Mouse (Mus musculus) cerebellum, postnatal 4 days (tissue): Measurements from ENCODE around the gene Mex3a.

ENCODE experiments used
- DNase-seq, 2 experiments: peaks; one replicate each; pipeline ENCODE4 v3.0.0; 2022; ENCODE audit warnings: low spot score in 2 of 2, mixed read lengths in 1 of 2

The Mex3a gene

DNA sequence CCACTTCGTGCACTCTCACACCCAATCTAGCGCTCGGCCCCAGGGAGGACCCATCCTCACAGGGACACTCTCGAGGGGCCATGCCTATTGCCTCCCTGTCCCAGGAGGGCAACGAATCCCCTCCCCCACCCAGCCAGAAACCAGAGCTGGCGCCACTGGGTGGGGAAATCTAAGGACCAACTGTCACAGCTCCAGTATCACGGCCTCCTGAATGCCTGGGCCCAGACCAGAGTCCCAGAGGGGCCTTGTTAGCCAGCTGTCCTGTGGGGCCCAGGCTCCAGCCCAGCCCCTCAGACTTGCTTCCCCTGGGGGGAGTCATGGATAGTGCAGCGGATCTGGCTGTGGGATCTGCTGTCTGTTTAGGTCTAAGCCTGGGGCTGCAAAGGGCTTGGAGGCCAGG, 4.6 kb upstream of the Mex3a start:
- DNase-seq = no peak

DNA sequence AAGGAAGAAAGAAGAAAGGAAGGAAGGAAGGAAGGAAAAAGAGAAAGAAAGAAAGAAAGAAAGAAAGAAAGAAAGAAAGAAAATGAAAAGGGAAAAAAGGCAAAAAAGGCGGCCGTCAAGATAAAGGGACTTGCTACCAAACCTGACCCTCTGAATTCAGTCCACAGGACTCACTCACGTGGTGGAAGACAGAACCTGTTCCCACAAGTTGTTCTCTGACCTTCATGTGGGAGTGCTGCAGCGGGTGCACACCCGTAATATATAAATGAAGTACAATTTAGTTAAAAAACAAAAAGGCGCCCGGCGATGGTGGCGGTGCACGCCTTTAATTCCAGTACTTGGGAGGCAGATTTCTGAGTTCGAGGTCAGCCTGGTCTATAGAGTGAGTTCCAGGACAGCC, 3.5 kb upstream of the Mex3a start:
- no peak for DNase-seq

DNA sequence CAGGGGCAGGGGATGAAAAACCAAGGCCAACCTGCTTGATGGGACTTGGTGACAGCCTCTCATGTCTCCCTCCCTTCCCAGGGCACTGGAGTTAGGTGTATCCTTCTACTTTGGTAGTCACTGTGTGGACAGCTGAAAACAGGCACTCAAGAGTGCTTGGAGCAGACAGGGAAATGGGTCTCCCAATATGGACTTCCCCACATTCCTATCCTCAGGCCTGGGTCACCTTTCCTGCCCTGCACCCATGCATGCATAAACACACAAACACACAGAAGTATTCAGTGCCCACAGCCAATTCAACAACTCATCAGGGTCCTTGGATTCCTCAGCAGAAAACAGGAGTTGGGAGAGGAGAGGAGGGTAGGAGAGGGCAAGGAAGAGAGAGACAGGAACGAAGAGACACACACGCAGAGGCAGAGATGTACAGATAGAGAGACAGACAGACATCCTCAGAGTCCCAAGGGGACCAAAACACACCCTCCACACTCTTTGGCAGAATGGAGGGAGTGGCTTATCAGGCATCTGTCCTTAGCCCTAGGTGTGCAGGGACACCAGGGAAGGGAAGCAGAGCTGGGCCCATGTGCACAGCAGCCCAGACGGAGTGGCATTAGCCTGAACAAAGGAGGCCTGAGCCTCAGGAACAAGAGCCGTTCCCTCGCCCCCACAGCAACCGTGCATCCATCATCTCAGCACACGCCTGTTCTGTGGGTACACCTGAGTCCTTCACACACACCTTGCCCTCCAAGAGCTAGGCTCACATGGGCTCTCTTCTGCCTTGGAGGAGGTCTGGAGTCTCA, 2.8 kb upstream of the Mex3a start:
- no peak for DNase-seq

- no peak for DNase-seq
Measured at GRCm38 (mm10) chr3:88530082-88530864, 1.9 kb upstream of the Mex3a start.

- DNase-seq = peak; percentile 86 to 93
Measured at GRCm38 (mm10) chr3:88531348-88532298, 572 bp upstream of the Mex3a start.

- DNase-seq = peak in 1 of 2 experiments; percentile 43
Measured at GRCm38 (mm10) chr3:88532689-88533511, 705 bp downstream of the Mex3a start.

GRCm38 (mm10) chr3:88533706-88534105, 1.5 kb downstream of the Mex3a start:
- no peak for DNase-seq

DNA sequence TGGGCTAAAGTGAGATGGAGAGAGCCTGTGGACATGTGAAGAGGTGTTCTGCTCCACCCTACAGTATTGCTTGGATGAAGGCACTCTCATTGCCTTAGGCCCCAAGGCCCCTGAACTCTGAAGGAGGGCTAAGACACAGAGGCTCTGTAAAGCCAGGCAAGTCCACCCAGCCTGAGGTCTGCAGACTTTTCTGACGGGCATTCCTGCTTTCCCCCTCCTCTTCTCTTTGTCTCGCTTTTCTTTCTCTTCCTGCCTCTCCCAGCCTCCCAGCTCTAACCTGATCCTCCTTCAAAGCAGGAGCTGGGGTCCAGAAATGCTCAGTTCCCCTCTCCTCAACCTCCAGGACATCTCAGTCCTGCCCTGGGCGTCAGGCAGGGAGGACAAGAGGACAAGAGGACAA, 2.8 kb downstream of the Mex3a start:
- DNase-seq = no peak

- DNase-seq = no peak
Measured at GRCm38 (mm10) chr3:88535527-88535926, 3.3 kb downstream of the Mex3a start.

GRCm38 (mm10) chr3:88536103-88536930, 4.1 kb downstream of the Mex3a start:
- peak in 1 of 2 experiments; percentile 61 for DNase-seq

- DNase-seq = no peak
Measured at GRCm38 (mm10) chr3:88537146-88537545, 5.0 kb downstream of the Mex3a start.

GRCm38 (mm10) chr3:88538271-88539145, 6.3 kb downstream of the Mex3a start:
- DNase-seq = no peak

DNA sequence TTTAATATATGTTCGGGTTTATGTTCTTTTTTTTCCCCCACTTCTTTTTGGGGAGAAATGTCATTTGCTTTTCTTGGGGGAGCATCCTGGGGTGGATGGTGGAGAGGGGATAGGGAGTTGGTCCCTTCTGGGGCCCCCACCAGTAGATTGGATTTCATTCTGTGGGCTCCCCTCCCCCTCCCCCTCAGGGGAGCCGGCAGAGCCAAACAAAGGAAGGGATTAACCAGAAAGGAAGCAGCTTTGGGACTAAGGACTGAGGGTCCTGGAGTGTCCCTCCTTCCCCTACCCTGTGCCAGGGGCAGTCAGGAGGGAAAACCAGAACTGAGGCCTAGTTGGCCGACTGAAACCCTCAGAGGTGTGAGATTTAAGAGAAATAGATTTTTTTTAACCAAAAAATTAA, 7.2 kb downstream of the Mex3a start:
- no peak for DNase-seq

DNA sequence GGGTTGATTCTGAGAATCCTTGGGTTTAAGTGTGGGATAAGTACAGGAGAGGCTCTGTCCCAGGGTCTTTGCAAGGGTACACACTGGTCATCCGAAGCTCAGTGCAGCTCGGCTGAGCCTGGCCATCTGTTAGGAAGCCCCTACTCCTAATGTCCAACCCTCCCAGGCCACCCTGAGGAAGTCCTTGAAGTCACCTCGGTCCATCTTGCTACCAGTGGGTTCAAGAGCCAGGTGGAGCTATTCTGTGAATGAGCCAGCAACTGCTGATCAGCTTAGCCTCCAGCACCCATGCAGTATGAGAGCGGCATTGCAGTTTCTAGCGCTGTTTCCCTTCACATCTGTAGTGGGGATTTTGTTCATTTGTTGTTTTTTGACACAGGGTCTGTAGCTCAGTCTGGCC, 7.9 kb downstream of the Mex3a start:
- DNase-seq = no peak

DNA sequence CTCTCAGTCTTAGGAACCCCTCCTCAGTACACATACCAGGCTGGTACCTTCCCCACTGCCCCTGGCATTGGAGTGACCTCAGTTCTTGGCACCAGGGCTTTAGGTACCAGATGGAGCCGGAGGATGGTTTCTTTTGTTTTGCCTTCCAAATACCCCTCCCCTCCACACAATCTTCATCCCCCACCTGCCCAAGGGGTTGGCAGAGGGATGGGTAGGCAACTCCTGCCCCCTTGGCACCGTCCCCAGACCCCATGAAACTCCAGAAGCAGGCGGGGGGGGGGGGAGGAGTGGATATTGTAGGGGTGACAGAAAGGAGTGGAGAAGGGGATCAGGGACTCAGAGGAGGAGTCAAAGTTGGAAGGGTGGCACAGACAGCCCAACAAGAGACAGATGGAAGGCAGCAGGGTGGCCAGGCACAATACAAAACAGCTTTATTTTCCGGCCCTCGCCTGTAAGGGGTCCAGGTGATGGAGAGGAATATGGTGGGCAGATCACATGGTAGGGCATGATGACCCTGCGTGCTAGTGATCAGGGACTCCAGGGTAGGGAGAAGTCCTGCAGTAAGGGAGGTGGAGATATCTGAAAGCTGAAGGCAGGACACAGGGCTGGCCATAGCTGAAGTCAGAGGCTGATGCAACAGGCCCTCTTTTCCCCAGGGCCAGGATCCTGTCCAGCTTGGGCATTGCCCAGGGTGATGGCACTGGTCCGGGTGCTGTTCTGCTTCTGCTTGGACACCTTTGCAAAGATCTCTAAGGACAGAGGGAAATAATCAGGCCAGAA, 9.6 kb downstream of the Mex3a start:
- peak; percentile 48 to 84 for DNase-seq

DNA sequence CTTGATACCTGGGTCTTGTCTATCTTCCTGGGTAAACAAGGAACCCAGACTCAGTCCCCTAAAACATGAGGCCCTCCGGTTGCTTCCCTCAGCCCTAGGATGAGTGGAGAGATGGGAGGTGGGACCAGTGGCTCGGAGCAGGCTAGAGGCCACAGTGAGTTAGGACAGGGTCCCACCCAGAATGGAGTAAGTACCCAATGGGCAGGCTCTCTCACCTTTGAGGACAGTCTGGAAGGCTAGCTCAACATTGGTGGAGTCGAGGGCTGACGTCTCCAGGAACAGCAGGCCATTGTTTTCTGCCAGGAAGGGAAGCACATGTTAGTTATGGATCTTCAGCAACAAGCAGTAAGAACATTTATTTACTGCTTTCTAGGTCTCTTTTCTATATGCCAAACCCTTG, 10.3 kb downstream of the Mex3a start:
- no peak for DNase-seq

DNA sequence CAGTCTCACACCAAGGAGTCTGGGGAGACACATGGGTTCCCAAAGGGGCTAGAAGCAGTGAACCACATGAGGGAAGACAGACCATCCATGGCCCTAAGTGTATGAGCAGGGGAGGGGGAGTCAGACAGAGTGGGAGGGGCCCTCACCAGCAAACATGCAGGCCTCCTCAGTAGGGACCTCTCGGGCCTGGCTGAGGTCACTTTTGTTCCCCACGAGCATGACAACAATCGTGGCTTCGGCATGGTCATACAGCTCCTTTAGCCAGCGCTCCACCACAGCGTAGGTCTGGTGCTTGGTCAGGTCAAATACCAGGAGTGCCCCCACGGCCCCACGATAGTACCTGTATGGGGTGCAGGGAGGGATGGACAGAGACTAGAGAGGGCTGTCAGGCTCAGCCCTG, 11.0 kb downstream of the Mex3a start:
- no peak for DNase-seq

DNA sequence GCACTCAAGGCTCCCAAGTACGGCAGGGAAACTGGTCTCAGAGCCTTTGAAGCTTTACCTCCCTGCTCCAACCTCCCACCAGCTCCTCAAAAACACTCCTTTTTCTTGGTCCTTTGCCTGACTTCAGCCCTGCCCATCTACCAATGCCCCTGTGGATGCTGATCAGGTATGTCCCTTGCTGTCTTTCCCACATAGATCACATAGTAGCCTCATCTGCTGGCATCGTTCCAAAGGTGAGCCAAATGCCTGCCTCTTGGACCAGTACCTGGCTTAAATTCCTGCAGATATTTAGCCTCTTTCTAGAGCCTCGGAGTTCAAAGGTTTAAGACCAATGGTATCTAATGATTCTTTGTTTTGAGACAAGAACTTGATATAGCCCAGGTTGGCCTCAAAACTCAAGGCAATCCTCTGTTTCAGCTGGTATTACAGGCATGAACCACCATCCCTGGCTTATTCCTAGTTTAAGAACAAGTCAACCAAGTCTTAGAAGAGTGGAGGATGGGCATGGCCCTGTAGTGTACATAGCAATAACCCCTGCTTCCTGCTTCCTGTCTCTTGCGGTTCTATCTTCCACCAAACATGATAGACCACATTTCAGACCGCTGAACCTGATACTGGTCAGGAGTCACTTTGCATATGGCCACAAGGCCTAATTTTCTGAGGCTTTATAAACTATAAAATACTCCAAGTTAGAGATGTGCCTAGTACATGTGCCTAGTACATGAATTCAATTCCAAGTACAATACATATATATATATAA, 11.6 kb downstream of the Mex3a start:
- DNase-seq = no peak
